Comparison of ENCODE assay signal across 8 mouse cellular contexts in genomic region chr10:121330940-121331339, GRCm38 (mm10). TPM values are rescaled to one million over a fixed set of nuclear protein-coding genes. Genes with fewer than 3 reads are reported as not detected.
DNase-seq lines count a peak whose midpoint lies in the region; ATAC-seq and TF ChIP-seq lines count a peak whose summit lies in the region.

No protein-coding gene starts in this region.

- H3K27ac ChIP-seq in MEL (ENCODE audit: control insufficient read depth, low read depth, low read length) = no peak overlapping the region
- H3K27ac ChIP-seq in stomach, postnatal 0 days (replicated peaks) = no peak overlapping the region

- 16% methylated on average over 7 of the region's 7 CpGs for WGBS in stomach, postnatal 0 days

- H3K79me2 ChIP-seq in MEL (ENCODE audit: control insufficient read depth, insufficient read depth, low read length, poor library complexity) = no peaks in the 10 kb centered on the region

- no peak overlapping the region for H3K9ac ChIP-seq in MEL (ENCODE audit: control insufficient read depth, low read depth, low read length, poor library complexity, severe bottlenecking)
- no peak overlapping the region for H3K9ac ChIP-seq in stomach, postnatal 0 days (ENCODE audit: low read length)

- no peak for TF ChIP-seq POLR2A in MEL (IDR thresholded peaks at IDR 0.05; ENCODE audit: control insufficient read depth in 1 of 2, insufficient read depth in 1 of 2, low read depth in 1 of 2, low read length in 2 of 2, poor library complexity in 1 of 2)

- no peaks in the 10 kb centered on the region for H3K36me3 ChIP-seq in MEL (ENCODE audit: control insufficient read depth in 1 of 2, insufficient read depth in 2 of 2, low read length in 2 of 2)
- no peaks in the 10 kb centered on the region for H3K36me3 ChIP-seq in stomach, postnatal 0 days (ENCODE audit: control insufficient read depth, insufficient read depth, low read length)

- peak; percentile 77 for ATAC-seq in frontal cortex, adult (ENCODE audit: low TSS enrichment)
- peak; percentile 92 for ATAC-seq in megakaryocyte-erythroid progenitor cell, adult 5-6 weeks (replicated peaks; ENCODE audit: low FRiP score, low TSS enrichment, poor library complexity, severe bottlenecking)
- no peak for ATAC-seq in stomach, postnatal 0 days (ENCODE audit: low FRiP score, low TSS enrichment)

- no peaks in the 10 kb centered on the region for H3K4me1 ChIP-seq in MEL (ENCODE audit: control insufficient read depth in 1 of 2, insufficient read depth in 2 of 2, low read length in 2 of 2)
- H3K4me1 ChIP-seq in stomach, postnatal 0 days (replicated peaks; ENCODE audit: control insufficient read depth, insufficient read depth) = no peaks in the 10 kb centered on the region

- TF ChIP-seq RAD21 in MEL (IDR thresholded peaks at IDR 0.05; ENCODE audit: low read depth, low read length) = peak; percentile 63

- no peaks in the 10 kb centered on the region for H3K27me3 ChIP-seq in MEL (ENCODE audit: control insufficient read depth in 1 of 2, insufficient read depth in 2 of 2, low read length in 2 of 2)
- H3K27me3 ChIP-seq in stomach, postnatal 0 days (ENCODE audit: control insufficient read depth, insufficient read depth, low read length) = no peaks in the 10 kb centered on the region

- peak; percentile 75 to 95 (median 82) for TF ChIP-seq CTCF in MEL (IDR thresholded peaks at IDR 0.05 in 2 of 3, conservative IDR thresholded peaks at IDR 0.05 in 1 of 3; ENCODE audit: control insufficient read depth in 1 of 3, insufficient read depth in 1 of 3, low read depth in 2 of 3, low read length in 3 of 3, poor library complexity in 1 of 3, severe bottlenecking in 1 of 3)
- TF ChIP-seq CTCF in stomach, postnatal 0 days (IDR thresholded peaks at IDR 0.05; ENCODE audit: low read depth) = peak; percentile 90

- no peaks in the 10 kb centered on the region for H3K9me3 ChIP-seq in MEL (replicated peaks; ENCODE audit: insufficient read depth, low read length)
- H3K9me3 ChIP-seq in stomach, postnatal 0 days (ENCODE audit: control insufficient read depth, low read length) = no peaks in the 10 kb centered on the region

- H3K4me3 ChIP-seq in MEL (ENCODE audit: control insufficient read depth in 1 of 2, insufficient read depth in 1 of 2, low read depth in 2 of 2, low read length in 2 of 2) = no peak overlapping the region
- H3K4me3 ChIP-seq in stomach, postnatal 0 days (ENCODE audit: low read depth, low read length) = no peak overlapping the region

- H3K4me2 ChIP-seq in stomach, postnatal 0 days (replicated peaks; ENCODE audit: low read depth) = no peak overlapping the region

- DNase-seq in layer of hippocampus, adult 11-12 months (ENCODE audit: low spot score) = peak; percentile 69
- no peak for DNase-seq in layer of hippocampus, adult 9-11 months
- DNase-seq in MEL (ENCODE audit: low read depth, low spot score) = peak; percentile 67
- peak; percentile 57 for DNase-seq in cerebellum, adult 11 months
- DNase-seq in layer of hippocampus, adult 9-10 months (ENCODE audit: low spot score) = peak; percentile 50
- peak; percentile 64 for DNase-seq in stomach, postnatal 0 days (ENCODE audit: low spot score)

- TF ChIP-seq EP300 in MEL (IDR thresholded peaks at IDR 0.05; ENCODE audit: low read depth in 1 of 2, low read length in 2 of 2) = no peak
- no peak for TF ChIP-seq EP300 in stomach, postnatal 0 days (optimal IDR thresholded peaks at IDR 0.05)

TF ChIP-seq in MEL, 35 proteins besides CTCF, POLR2A, EP300 and RAD21:
- TF ChIP-seq ZC3H11A (IDR thresholded peaks at IDR 0.05; ENCODE audit: low read depth, low read length) (peak; percentile 55), SMC3 (IDR thresholded peaks at IDR 0.05; ENCODE audit: low read depth, low read length) (peak; percentile 74), MAX (IDR thresholded peaks at IDR 0.05; ENCODE audit: low read length) (no peak)
TF ChIP-seq in MEL: peak in this region for 2.

RNA-seq across cellular contexts. Expression of gene Tbc1d30, which starts 20.1 kb away (rescaled TPM):
- 0.29 and 0.35 TPM in 2 replicates for total RNA-seq in MEL (2012; rRNA removed)
- 1 to 10 TPM in 1 of 2 experiments, not detected in 1; 2.1 TPM for polyA plus RNA-seq in MEL (2012; ENCODE audit: insufficient read depth in 1 of 2, insufficient read length in 2 of 2, low read depth in 1 of 2, low replicate concordance in 2 of 2, missing spikeins in 1 of 2)
- 0.57 TPM in 1 of 2 replicates, not detected in the other for total RNA-seq in megakaryocyte-erythroid progenitor cell, adult 5-6 weeks (2014; fragmentation: Nextera tagmentation)
- total RNA-seq in megakaryocyte-erythroid progenitor cell, adult 5-6 weeks (2017) = 0.57 TPM in 1 of 2 replicates, not detected in the other
- 3.8 and 4.1 TPM in 2 replicates for polyA plus RNA-seq in stomach, postnatal 0 days (2015; fragmentation: Nextera tagmentation; extraction: Ambion mirVana)

RNA-seq across cellular contexts. Expression of gene Gns, which starts 34.0 kb away (rescaled TPM):
- 24.4 and 33.6 TPM in 2 replicates for total RNA-seq in MEL (2012; rRNA removed)
- polyA plus RNA-seq in MEL (2012; ENCODE audit: insufficient read depth in 1 of 2, insufficient read length in 2 of 2, low read depth in 1 of 2, low replicate concordance in 2 of 2, missing spikeins in 1 of 2) = 10 to 100 TPM in 1 of 2 experiments, not detected in 1; 33.1 TPM
- total RNA-seq in megakaryocyte-erythroid progenitor cell, adult 5-6 weeks (2014; fragmentation: Nextera tagmentation) = 21.9 and 33.9 TPM in 2 replicates
- total RNA-seq in megakaryocyte-erythroid progenitor cell, adult 5-6 weeks (2017) = 17.3 and 23.7 TPM in 2 replicates
- 25.7 and 26.1 TPM in 2 replicates for polyA plus RNA-seq in stomach, postnatal 0 days (2015; fragmentation: Nextera tagmentation; extraction: Ambion mirVana)
